Mouse (Mus musculus) hindbrain, embryonic 11.5 days (tissue): ENCODE data around the gene Chrnd. TPM values are rescaled to one million over a fixed set of nuclear protein-coding genes. Genes with fewer than 3 reads are reported as not detected.
A peak's percentile ranks its signal among the peaks of the same experiment; 100 is the strongest.

Experiments used
- ATAC-seq: fragments of 200-750 bp; cut with Nextera tagmentation; 2 replicates; pipeline ENCODE4 v1.8.0; 2017; ENCODE audit warnings: mild to moderate bottlenecking, moderate TSS enrichment, moderate library complexity; ENCODE audit not compliant: low FRiP score
- DNase-seq: peaks from one replicate; pipeline ENCODE4 v3.0.0-alpha.2; 2015; ENCODE audit warnings: low spot score
- H3K27ac ChIP-seq: fragments of 300-500 bp; sonication (generic); 2 replicates; pipeline ENCODE4 v1.5.1; 2014; ENCODE audit warnings: mild to moderate bottlenecking, low read depth, low read length
- H3K27me3 ChIP-seq: fragments of 300-500 bp; sonication (generic); 2 replicates; pipeline ENCODE4 v1.6.1; 2014; ENCODE audit warnings: mild to moderate bottlenecking, low read length, moderate library complexity, mixed read lengths; ENCODE audit not compliant: control insufficient read depth, insufficient read depth
- H3K36me3 ChIP-seq: fragments of 300-500 bp; sonication (generic); 2 replicates; pipeline ENCODE4 v1.6.1; 2014; ENCODE audit warnings: mild to moderate bottlenecking, low read length, moderate library complexity, mixed read lengths; ENCODE audit not compliant: control insufficient read depth, insufficient read depth
- H3K4me1 ChIP-seq: fragments of 300-500 bp; sonication (generic); replicated peaks from 2 replicates; pipeline ENCODE4 v1.6.1; 2014; ENCODE audit warnings: low read length, mixed read lengths; ENCODE audit not compliant: control insufficient read depth, insufficient read depth
- H3K4me2 ChIP-seq: fragments of 300-500 bp; sonication (generic); replicated peaks from 2 replicates; pipeline ENCODE4 v1.6.1; 2014; ENCODE audit warnings: mild to moderate bottlenecking, low read depth, low read length
- H3K4me3 ChIP-seq: fragments of 300-500 bp; sonication (generic); 2 replicates; pipeline ENCODE4 v1.5.1; 2014; ENCODE audit warnings: low read depth, low read length
- H3K9ac ChIP-seq: fragments of 300-500 bp; sonication (generic); 2 replicates; pipeline ENCODE4 v1.6.1; 2014; ENCODE audit warnings: low read depth, low read length
- H3K9me3 ChIP-seq: fragments of 300-500 bp; sonication (generic); 2 replicates; pipeline ENCODE4 v1.6.1; 2016; ENCODE audit warnings: low read length; ENCODE audit not compliant: control insufficient read depth
- WGBS: fragments of 180-500 bp; shearing (Covaris S2); extraction: QIAGEN DNeasy Blood & Tissue Kit; methylation state at CpG from one replicate; pipeline ENCODE4 v1.1.7; 2014; 5-methylcytosine and 5-hydroxymethylcytosine counted together
- polyA plus RNA-seq: library from polyadenylated mRNA; unstranded; fragments of >200 nt; fragmentation: Nextera tagmentation; extraction: Ambion mirVana; gene quantifications from 2 replicates; pipeline ENCODE4 v1.2.1, GENCODE M21; 2014

Gene Chrnd
- 0.47 TPM in 1 of 2 replicates, not detected in the other for polyA plus RNA-seq

DNA sequence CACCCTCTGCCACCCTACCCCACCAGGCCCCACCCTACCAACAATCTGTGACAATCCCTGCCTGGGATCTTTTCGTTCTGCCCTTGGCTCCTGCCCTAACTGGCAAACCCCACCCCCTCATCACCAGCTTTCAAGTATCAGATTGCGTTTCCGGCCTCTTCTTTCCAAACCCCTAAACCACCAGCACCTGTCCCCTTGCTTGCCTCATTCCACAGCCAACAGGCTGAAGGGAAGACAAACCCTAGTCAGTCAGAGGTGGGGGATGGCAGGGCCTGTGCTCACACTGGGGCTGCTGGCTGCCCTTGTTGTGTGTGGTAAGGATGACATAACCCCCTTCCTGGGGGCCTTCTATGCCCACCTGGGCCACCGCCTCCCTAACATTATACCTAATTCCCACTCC lies at the start of gene Chrnd:
Gene Chrnd, plus strand, starts transcription at position 179 of the 400 bp plus-strand sequence.
- Histone ChIP-seq H3K9me3 (no peaks in the 10 kb centered on the region), H3K4me2 (no peak within 1 kb of the TSS), H3K36me3 (no peaks in the 10 kb centered on the region), H3K4me3 (no peak within 1 kb of the TSS), H3K27ac (no peak within 1 kb of the TSS), H3K4me1 (no peaks in the 10 kb centered on the region), H3K9ac (no peak within 1 kb of the TSS), H3K27me3 (peaks cover 17% of the 10 kb centered on the region)
- no peak for DNase-seq
- WGBS: 53% methylated on average over 4 of the region's 4 CpGs
- no peak for ATAC-seq

DNA sequence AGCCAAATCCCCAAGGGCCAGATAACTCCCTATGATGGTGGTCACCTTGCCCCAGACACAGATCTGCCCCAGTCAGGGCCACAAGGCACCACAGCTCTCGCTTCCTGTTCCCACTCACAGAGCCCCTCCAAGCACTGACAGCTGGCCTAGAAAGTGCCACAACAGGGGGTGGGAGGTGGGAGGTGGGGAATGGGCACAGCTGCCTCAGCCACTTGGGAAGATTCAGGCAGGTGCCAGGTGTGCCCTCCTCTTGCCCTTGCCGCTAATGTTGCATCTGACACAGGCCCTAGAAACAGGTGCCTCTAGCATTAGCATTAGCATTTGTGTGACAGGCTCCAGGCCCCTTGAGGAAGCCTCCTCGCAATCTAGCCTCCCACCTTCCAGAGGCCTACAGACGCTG lies 48.9 kb upstream of the Chrnd start:
- H3K4me3 ChIP-seq: no peak overlapping the region
- H3K9ac ChIP-seq: no peak overlapping the region
- no peak for ATAC-seq
- 90% methylated on average over 4 of the region's 4 CpGs for WGBS
- no peak overlapping the region for H3K27ac ChIP-seq
- no peaks in the 10 kb centered on the region for H3K27me3 ChIP-seq
- DNase-seq: no peak
- H3K9me3 ChIP-seq: no peaks in the 10 kb centered on the region
- no peak overlapping the region for H3K4me2 ChIP-seq
- H3K4me1 ChIP-seq: no peaks in the 10 kb centered on the region
- H3K36me3 ChIP-seq: no peaks in the 10 kb centered on the region

GRCm38 (mm10) chr1:87142456-87142855 lies 48.0 kb upstream of the Chrnd start:
- Histone ChIP-seq H3K4me2 (no peak overlapping the region), H3K27me3 (no peaks in the 10 kb centered on the region), H3K36me3 (no peaks in the 10 kb centered on the region), H3K9ac (no peak overlapping the region), H3K4me3 (no peak overlapping the region), H3K9me3 (no peaks in the 10 kb centered on the region), H3K27ac (no peak overlapping the region), H3K4me1 (no peaks in the 10 kb centered on the region)
- DNase-seq: no peak
- WGBS: 73% methylated on average over 9 of the region's 9 CpGs
- ATAC-seq: peak; percentile 57; the same call in 1 of the 2 replicates

DNA sequence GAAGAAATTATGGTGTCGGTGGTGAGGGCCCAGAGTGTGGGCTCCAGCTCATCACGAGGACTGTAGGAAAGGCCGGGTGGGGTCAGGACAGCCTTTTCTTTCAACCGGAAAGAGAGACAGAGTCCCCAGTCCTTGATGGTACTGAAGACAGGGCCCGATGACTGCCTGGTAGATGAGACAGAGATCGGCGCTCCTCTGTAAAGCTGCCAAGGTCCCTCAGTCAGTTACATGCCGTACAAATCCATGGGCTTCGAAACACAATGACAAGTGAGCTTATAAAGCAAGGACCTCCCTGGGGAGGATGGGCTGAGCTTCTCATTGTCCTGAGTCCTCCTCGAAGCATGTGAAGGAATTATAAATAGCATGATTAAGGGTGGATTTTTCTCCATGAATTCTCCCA lies 47.3 kb upstream of the Chrnd start:
- Histone ChIP-seq H3K4me1 (no peaks in the 10 kb centered on the region), H3K36me3 (no peaks in the 10 kb centered on the region), H3K4me3 (no peak overlapping the region), H3K4me2 (no peak overlapping the region), H3K9me3 (no peaks in the 10 kb centered on the region), H3K27ac (no peak overlapping the region), H3K9ac (0 out of 2 replicates have a peak overlapping the region, but pooled peaks have one; percentile 23), H3K27me3 (no peaks in the 10 kb centered on the region)
- ATAC-seq: no peak
- no peak for DNase-seq
- 70% methylated on average over 10 of the region's 10 CpGs for WGBS

DNA sequence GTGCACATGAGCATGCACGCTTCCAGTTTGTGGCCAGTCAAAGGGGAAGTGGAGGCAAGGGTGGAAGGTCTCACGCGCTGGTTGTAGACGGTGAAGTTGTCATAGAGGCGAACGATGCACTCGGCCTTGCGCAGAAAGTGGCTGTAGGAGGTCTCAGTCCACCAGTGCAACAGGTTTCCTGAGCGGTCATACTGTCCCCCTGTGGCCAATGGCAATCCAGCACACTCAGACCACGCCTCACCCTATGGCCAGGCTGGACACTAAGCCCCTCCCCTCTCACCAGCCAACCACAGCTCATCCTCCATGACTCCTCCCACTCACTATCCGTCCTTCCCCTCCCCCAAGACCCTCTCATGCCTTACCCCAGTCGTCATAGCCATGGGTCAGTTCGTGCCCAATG lies 41.0 kb upstream of the Chrnd start:
- Histone ChIP-seq H3K4me3 (no peak overlapping the region), H3K9ac (no peak overlapping the region), H3K4me1 (peaks cover 5% of the 10 kb centered on the region; the same call in 1 of the 2 replicates), H3K9me3 (no peaks in the 10 kb centered on the region), H3K27ac (no peak overlapping the region), H3K4me2 (no peak overlapping the region), H3K27me3 (peaks cover 38% of the 10 kb centered on the region), H3K36me3 (no peaks in the 10 kb centered on the region)
- DNase-seq (peak; percentile 28), ATAC-seq (no peak)
- WGBS: 28% methylated on average over 13 of the region's 13 CpGs

DNA sequence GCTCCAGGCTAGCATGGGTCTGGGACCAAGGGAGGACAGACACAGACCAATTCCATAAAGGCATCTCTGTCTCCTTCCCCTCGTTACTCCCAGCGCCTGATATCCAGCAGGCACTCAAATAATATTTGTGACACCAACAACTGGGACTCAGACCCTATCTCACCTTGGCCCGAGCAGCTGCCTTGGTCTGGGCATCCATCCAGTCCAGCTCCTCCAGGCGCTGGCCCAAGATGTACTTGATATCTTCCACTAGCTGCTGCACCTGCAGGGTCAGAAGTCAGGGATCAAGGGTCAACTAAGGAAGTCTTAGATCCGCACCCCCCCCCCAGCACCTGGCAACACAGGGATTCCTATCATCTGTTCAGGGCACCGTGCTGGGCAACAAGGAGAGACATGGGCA lies 39.1 kb upstream of the Chrnd start:
- ATAC-seq (no peak), DNase-seq (no peak)
- H3K9ac ChIP-seq: no peak overlapping the region
- no peak overlapping the region for H3K4me3 ChIP-seq
- no peak overlapping the region for H3K27ac ChIP-seq
- H3K9me3 ChIP-seq: no peaks in the 10 kb centered on the region
- H3K4me2 ChIP-seq: no peak overlapping the region
- H3K36me3 ChIP-seq: no peaks in the 10 kb centered on the region
- H3K27me3 ChIP-seq: peaks cover 56% of the 10 kb centered on the region
- H3K4me1 ChIP-seq: peaks cover 8% of the 10 kb centered on the region; the same call in 1 of the 2 replicates
- WGBS: 86% methylated on average over 6 of the region's 6 CpGs

DNA sequence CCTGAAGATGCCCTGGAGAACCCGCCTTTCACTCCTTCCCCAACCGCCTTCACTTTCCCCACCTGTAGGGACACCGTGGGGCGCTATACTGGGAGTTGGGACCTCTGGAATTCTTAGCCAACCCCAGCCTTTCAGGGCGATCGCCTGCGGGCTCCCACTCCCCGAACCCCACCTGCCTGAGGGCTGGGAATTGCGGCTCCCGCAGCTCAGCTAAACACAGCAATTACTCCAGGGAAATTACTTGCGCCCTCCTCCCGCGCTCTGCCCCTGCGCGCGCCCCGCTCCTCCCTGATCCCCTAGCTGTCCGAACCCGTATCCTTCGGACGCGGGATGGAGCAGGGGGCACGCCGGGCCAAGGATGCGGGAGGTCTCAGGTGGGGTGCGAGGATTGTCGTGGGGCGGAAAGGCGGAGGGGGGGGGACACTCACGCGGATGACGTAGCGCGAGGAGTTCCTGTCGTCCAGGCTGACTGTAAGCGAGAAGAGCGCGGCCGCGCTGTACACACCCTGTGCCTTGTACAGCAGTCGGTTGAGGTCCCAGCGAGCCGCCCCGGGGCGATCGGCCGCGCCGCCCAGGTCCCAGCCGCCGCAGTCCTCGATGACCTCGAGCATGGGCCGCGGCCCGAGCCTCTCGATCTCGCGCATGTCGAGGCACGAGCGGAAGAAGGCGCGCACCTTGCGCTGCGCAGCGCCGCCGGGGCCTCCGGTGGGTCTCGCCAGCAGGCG lies 36.5 kb upstream of the Chrnd start:
- H3K9ac ChIP-seq: peak overlapping the region; percentile 34; the same call in 1 of the 2 replicates
- peaks cover 8% of the 10 kb centered on the region; the same call in 1 of the 2 replicates for H3K4me1 ChIP-seq
- peak overlapping the region; percentile 41 for H3K4me3 ChIP-seq
- peak overlapping the region; percentile 74 for H3K4me2 ChIP-seq
- no peak overlapping the region for H3K27ac ChIP-seq
- H3K36me3 ChIP-seq: no peaks in the 10 kb centered on the region
- peak; percentile 52 for DNase-seq
- H3K9me3 ChIP-seq: no peaks in the 10 kb centered on the region
- WGBS: under 1% methylated on average over 71 of the region's 72 CpGs
- no peak for ATAC-seq
- peaks cover 81% of the 10 kb centered on the region for H3K27me3 ChIP-seq

DNA sequence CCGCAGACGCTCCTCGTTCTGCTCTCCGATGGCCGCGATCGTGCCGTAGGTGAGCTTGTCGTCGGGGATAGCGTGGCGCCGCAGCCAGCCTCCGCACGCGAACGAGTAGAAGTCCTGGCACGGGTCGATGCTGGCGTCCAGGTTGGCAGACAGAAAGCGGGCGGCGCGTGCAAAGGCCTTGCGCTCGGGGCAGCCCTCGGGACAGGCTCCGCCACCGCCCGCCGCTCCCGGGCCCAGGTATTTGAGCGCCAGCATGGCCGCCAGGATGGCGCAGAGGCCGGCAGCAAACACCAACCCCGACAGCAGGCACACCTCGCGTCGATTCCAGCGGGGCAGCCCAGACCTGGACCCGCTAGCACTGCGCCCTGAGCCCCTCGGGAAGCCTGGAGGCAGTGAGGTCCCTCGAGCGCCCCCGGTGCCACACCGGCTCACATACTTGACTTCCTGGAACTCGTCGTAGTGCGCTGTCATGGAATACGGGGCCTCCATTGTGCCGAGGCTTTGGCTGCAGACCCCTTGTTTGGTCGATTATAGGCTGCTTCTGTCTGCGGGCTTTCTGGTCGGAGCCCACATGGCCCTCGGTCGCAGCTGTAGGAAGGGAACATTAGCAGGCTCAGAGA lies 35.8 kb upstream of the Chrnd start:
- peak; percentile 54 for DNase-seq
- Histone ChIP-seq H3K36me3 (no peaks in the 10 kb centered on the region), H3K4me3 (peak overlapping the region; percentile 41), H3K4me2 (peak overlapping the region; percentile 74), H3K27ac (no peak overlapping the region), H3K9ac (0 out of 2 replicates have a peak overlapping the region, but pooled peaks have one; percentile 34), H3K27me3 (peaks cover 81% of the 10 kb centered on the region), H3K4me1 (peaks cover 8% of the 10 kb centered on the region; the same call in 1 of the 2 replicates), H3K9me3 (no peaks in the 10 kb centered on the region)
- WGBS: 2% methylated on average over 58 of the region's 58 CpGs
- no peak for ATAC-seq
